Mouse (Mus musculus) Patski (cell line): ENCODE measurements at regions not wholly inside any gene's neighbourhood (a gene's known extent, or its start where the extent isn't known, plus 50 kb on each side); places are given as distances from the start of the nearest gene placed in this dataset.

Experiments used
- ATAC-seq: fragments of 100-300 bp; one replicate; pipeline ENCODE4 v1.8.0; 2021
- CTCF ChIA-PET: fragments of 350-600 bp; sonication (Branson Sonifier 250); formaldehyde crosslinking; loops from one replicate; lab custom pipeline; 2022; ENCODE audit warnings: inconsistent platforms; lab: Charles Lee
- POLR2A ChIA-PET: fragments of 350-600 bp; sonication (Branson Sonifier 250); formaldehyde crosslinking; loops from one replicate; lab custom pipeline; 2022; ENCODE audit warnings: antibody characterized with exemption, inconsistent platforms; lab: Charles Lee
- DNase-seq: peaks from one replicate; pipeline ENCODE4 v3.0.0-alpha.2; 2011; ENCODE audit warnings: low read depth, low spot score
- H3K27me3 ChIP-seq: fragments of 371-371 bp; one replicate; pipeline ENCODE4 v1.5.1; 2021
- CTCF ChIP-seq: fragments of 100-300 bp; IDR thresholded peaks from one replicate; pipeline ENCODE4 v1.5.1; 2021
- in situ Hi-C: fragments of 300-500 bp; cut with MboI; formaldehyde crosslinking; loops from 3 replicates; pipeline ENCODE4 v1.11.1; 2018; ENCODE audit warnings: low pct_unique_long_range_greater_than_20kb, mixed read lengths

DNA sequence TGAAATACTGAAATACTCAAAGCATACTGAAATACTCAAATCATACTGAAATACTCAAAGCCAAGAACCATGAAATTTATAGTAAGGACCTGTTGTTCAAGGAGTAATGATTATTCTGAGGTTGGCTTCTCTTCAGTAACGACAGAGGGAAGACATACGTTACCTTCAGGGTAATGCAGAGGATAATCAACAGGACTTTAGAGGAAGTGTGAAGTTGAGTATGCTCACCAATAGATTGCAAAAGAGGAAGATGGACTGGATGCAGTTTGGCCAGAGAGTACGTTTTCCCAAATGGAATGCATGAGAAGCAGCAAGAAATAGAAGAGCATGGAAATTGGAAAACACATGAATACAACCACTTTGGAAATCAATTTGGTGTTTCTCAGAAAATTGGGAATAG lies 79.1 kb upstream of the Pdc start:
- in situ Hi-C loops, result no loop called here
- no peak for DNase-seq
- POLR2A ChIA-PET, result no interaction called here
- CTCF ChIA-PET, result interaction anchor here (0.9 to 1.7 kb wide), 4 partner anchors 8 to 21 kb away, joined by 3 to 4 read pairs (median 4); no protein-coding TSS in a partner anchor
- ATAC-seq, result no peak
- no peak for TF ChIP-seq CTCF
- no peaks in the 10 kb centered on the region for H3K27me3 ChIP-seq

DNA sequence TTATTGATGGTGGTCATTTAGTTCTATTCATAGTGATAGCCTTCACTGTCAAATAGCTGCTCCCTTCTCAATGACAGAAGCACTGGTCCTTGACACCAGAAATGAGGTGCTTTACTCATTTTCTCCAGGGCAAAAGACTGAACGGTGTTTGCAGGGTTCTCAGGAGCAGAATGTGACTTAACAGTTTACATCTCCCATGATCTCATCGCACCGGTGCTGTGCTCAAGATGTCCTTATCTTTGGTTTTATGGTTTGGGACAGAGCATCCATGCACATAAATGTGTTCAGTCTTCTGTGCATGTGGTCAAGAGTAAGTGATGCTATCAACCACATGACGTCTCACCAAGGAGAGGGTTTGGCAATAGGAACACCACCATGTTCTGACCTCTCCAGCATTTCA lies 78.1 kb upstream of the Pdc start:
- no peak for DNase-seq
- POLR2A ChIA-PET, result no interaction called here
- in situ Hi-C loops, result no loop called here
- H3K27me3 ChIP-seq, result no peaks in the 10 kb centered on the region
- no peak for ATAC-seq
- CTCF ChIA-PET, result interaction anchor here (0.6 to 1.7 kb wide), 4 partner anchors 9 to 16 kb away, joined by 3 to 4 read pairs (median 4); no protein-coding TSS in a partner anchor
- no peak for TF ChIP-seq CTCF

DNA sequence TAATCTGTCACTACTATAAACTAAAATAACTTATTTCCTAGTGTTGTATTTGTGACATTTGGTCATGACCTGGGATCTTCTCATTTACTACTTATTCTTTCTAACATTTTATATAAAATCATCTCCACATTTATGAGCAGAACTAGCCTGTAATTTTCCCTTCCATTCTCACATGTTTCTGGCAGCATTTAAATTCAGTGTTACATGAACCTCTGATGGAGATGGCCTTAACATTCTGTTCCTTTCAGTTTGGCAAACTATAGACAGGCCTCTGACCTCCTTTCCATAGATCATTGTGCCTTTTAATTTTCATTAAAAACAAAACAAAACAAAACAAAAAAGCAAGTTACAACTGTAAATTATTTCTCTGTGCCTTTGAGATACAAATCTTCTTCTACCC lies 77.1 kb upstream of the Pdc start:
- DNase-seq, result no peak
- ChIA-PET POLR2A (no interaction called here), CTCF (no interaction called here)
- no peak for ATAC-seq
- TF ChIP-seq CTCF, result no peak
- no peaks in the 10 kb centered on the region for H3K27me3 ChIP-seq
- in situ Hi-C loops, result no loop called here

DNA sequence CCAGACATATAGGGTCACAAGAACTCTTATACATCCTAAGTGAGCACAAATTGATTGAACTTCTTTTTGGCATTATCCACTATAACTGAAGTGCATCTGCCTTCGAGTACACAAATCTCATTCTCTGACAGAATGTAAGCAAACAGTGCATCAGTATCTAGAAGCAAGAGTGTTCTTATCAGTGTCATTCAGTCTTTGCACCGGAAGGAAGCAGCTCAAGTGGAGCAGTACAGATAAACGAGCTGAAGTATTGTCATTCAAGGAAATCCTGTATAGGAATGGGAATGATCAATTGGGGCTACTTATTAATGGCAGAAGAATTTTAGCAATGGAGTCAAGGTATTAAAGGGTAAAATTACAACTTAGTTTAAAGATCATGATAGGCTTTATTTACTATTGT lies 74.3 kb upstream of the Pdc start:
- H3K27me3 ChIP-seq, result no peaks in the 10 kb centered on the region
- TF ChIP-seq CTCF, result no peak
- DNase-seq (no peak), ATAC-seq (no peak)
- in situ Hi-C loops, result loop anchor here (5.0 kb wide), 1 partner anchor 408 kb away; no protein-coding TSS in a partner anchor
- POLR2A ChIA-PET, result no interaction called here
- CTCF ChIA-PET, result no interaction called here

DNA sequence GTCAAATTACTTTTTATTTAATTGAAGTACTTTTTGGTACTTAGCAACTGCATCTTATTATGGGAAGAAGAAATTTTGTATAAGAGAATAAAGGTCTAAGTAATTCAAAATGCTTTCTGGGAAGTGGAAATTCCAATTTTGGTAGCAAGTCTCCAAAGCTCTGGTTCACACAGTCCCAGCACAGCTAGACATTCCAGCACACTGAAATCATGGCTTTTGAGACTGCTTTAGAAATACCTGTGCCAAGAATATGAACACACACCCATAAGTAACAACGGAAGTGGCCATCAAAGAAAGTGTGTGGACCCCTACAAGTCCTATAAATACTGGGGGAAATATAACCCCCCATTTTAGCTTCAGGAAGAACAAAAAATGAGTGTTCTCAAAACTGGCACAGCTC lies 67.8 kb upstream of the Pdc start:
- no peak for DNase-seq
- H3K27me3 ChIP-seq, result no peaks in the 10 kb centered on the region
- ATAC-seq, result peak; percentile 73
- CTCF ChIA-PET, result interaction anchor here (0.7 to 1.5 kb wide), 4 partner anchors 8 to 25 kb away, joined by 3 to 5 read pairs (median 3); no protein-coding TSS in a partner anchor
- no peak for TF ChIP-seq CTCF
- POLR2A ChIA-PET, result no interaction called here
- in situ Hi-C loops, result loop anchor here (10.0 kb wide), 2 partner anchors 47 to 157 kb away; no protein-coding TSS in a partner anchor

DNA sequence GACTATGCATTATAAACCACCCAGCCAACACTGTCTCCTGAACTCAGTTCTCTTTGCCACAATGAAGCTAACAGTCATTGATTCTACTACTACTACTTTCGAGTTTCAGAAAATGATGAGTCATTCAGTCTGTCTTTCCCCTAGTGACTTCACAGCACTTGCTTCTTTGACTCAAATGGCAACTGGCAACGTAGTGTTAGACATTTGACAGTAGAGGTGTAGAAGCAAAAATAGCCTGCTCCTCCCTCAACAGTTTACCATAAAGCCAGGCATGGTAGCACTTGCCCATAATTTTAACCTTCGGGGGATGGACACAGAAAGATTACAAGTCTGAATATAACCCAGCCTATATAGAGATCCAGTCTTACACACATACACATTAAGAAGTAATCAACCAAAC lies 67.3 kb upstream of the Pdc start:
- TF ChIP-seq CTCF, result no peak
- POLR2A ChIA-PET, result no interaction called here
- in situ Hi-C loops, result loop anchor here (10.0 kb wide), 2 partner anchors 47 to 157 kb away; no protein-coding TSS in a partner anchor
- CTCF ChIA-PET, result interaction anchor here (0.7 to 1.5 kb wide), 3 partner anchors 9 to 15 kb away, joined by 3 to 5 read pairs (median 3); no protein-coding TSS in a partner anchor
- ATAC-seq, result peak; percentile 19
- DNase-seq, result no peak
- H3K27me3 ChIP-seq, result no peaks in the 10 kb centered on the region

DNA sequence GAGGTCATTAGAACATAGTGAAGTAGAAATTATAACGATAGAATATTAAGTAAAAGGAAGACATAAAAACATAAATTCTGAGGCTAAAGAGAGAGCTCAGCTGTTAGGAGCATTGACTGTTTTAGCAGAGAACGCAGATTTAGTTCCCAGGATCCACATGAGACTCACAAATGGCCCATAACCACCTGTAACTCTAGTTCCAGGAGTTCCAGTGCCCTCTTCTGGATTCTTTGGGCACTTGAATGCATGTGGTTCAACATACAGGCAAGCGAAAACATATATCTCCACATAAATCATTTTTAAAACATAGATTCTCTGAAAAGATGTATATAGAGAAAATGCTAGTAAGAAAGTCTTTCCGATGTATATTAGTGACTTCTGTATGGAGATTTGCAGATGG lies 61.6 kb upstream of the Pdc start:
- peak; percentile 63 for TF ChIP-seq CTCF
- H3K27me3 ChIP-seq, result no peaks in the 10 kb centered on the region
- ATAC-seq (no peak), DNase-seq (no peak)
- ChIA-PET CTCF (interaction anchor here (0.9 to 1.7 kb wide), 7 partner anchors 9 to 444 kb away, joined by 3 to 9 read pairs (median 3); no protein-coding TSS in a partner anchor), POLR2A (no interaction called here)
- in situ Hi-C loops, result loop anchor here (10.0 kb wide), 2 partner anchors 53 to 163 kb away; no protein-coding TSS in a partner anchor

DNA sequence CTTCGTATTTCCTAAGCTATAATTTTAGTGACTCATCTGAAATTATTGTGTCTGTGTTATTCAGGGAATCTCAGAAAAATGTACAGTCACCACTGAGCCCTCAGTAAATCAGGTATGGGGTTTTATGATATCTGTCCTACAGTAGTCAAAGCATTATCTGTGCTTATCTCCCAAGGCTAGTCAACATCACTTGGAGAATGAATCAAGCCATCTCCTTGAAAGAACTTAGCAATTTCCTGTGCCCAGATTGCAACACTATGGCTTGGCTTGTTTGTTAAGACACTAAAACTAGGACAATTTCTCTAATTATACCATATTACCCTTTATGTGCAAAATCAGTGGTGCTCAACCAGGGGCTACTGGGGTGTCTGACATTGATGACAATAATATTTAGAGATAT lies 58.9 kb upstream of the Pdc start:
- in situ Hi-C loops, result loop anchor here (10.0 kb wide), 1 partner anchor 114 kb away; no protein-coding TSS in a partner anchor
- ChIA-PET POLR2A (no interaction called here), CTCF (interaction anchor here (1.8 kb wide), 1 partner anchor 402 kb away, joined by 4 read pairs; no protein-coding TSS in a partner anchor)
- H3K27me3 ChIP-seq, result no peaks in the 10 kb centered on the region
- DNase-seq (no peak), ATAC-seq (no peak)
- TF ChIP-seq CTCF, result no peak

DNA sequence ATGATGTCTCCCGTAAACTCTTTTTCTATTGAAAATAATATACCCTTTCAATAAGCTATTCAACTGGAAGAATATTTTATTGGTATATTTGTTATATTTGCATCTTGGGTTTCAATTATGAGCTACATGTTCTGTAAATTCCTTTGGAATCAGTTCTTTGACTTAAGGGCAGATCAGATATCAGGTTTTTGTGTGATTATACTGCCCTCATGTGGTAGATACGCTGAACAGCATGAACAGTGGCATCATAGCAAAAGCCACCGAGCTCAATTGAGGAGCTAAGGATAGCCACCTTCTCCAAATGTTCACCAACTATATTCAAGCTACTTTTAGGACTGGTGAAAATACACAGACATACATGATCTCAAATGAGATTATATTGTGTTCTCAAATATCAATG lies 52.7 kb upstream of the Pdc start:
- ChIA-PET CTCF (interaction anchor here (0.6 to 2.0 kb wide), 22 partner anchors 9 to 962 kb away, joined by 3 to 18 read pairs (median 4); partner anchors contain the start of gene Ptgs2), POLR2A (no interaction called here)
- peak; percentile 73 for ATAC-seq
- DNase-seq, result no peak
- TF ChIP-seq CTCF, result peak; percentile 62
- in situ Hi-C loops, result loop anchor here (10.0 kb wide), 1 partner anchor 108 kb away; no protein-coding TSS in a partner anchor
- H3K27me3 ChIP-seq, result no peaks in the 10 kb centered on the region

DNA sequence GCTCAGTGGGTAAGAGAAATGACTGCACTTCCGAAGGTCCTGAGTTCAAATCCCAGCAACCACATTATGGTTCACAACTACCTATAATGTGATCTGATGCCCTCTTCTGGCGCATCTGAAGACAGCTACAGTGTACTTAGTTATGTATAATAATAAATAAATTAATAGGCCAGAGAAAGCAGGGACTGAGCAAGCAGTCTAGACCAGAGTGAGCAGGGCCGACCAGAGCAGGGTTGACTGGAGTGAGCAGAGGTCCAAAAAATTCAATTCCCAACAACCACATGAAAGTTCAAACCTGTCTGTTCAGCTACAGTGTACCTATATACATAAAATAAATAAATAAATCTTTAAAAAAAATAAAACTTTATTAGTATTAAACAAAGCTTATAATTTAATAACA lies 52.2 kb upstream of the Pdc start:
- H3K27me3 ChIP-seq, result no peaks in the 10 kb centered on the region
- DNase-seq (no peak), ATAC-seq (no peak)
- CTCF ChIA-PET, result interaction anchor here (0.6 to 2.0 kb wide), 21 partner anchors 10 to 961 kb away, joined by 3 to 18 read pairs (median 4); partner anchors contain the start of gene Ptgs2
- no peak for TF ChIP-seq CTCF
- in situ Hi-C loops, result loop anchor here (10.0 kb wide), 1 partner anchor 108 kb away; no protein-coding TSS in a partner anchor
- POLR2A ChIA-PET, result no interaction called here
